16 mouse cellular contexts compared by ENCODE assay signal in the genomic region with DNA sequence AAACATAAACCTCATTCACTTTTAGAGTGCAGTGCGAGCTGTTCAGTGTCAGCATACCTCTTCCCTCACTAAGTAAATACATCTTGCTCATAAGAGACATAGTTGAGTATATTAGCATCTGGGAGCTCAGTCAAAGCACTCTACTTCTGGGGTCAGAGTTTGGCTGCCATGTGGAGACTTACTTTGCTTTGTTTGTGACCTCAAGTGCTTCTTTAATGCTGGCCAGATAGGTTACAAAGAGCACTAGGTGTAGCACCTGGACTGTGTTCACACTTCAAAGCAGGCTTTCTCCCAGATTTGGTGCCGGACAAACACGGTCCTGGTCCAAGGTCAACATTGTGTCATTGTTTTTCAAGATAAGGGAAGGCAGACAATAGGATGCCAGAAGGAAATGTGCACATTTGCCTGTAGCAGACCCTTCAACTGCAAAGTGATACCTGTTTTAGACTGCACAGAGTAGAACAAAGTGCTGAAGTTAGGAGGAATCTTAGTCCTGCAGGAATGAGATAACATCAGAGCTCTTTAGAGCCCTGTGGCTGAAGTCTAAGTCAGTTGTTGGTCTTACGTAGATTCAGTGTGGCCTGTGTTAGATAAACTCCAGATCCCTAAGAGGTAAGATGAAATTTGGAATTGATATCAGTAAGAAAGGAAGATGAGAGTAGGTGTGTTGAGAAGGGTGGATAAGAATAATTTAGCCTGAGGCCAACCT. TPM values are rescaled to one million over a fixed set of nuclear protein-coding genes. Genes with fewer than 3 reads are reported as not detected.
A peak's percentile ranks its signal among the peaks of the same experiment; 100 is the strongest.
DNase-seq lines count a peak whose midpoint lies in the region; ATAC-seq and TF ChIP-seq lines count a peak whose summit lies in the region.
"Had no signal": no experiment of that assay in that cellular context is flagged by ENCODE, and none has a peak within 500 bp of the region (broad histone marks: within the 10 kb centered on the region; RNA-seq: fewer than 3 reads in every experiment).

No protein-coding gene starts in this region.

- H3K27ac ChIP-seq in heart, embryonic 14.5 days (replicated peaks in 1 of 2; ENCODE audit: control insufficient read depth in 1 of 2, insufficient read depth in 1 of 2, low read depth in 2 of 2, low read length in 2 of 2): peak overlapping the region; percentile 35 to 59; a peak in 2 of 4 replicates
- H3K27ac ChIP-seq in heart, embryonic 16.5 days (ENCODE audit: low read length): peak overlapping the region; percentile 35
- peak overlapping the region; percentile 51 for H3K27ac ChIP-seq in lung, embryonic 14.5 days (ENCODE audit: low read depth)
- peak overlapping the region; percentile 41 for H3K27ac ChIP-seq in stomach, embryonic 16.5 days (ENCODE audit: low read length)
- H3K27ac ChIP-seq: embryonic facial prominence, embryonic 13.5 days; limb, embryonic 15.5 days had no signal

- no peak for TF ChIP-seq CTCF in lung, embryonic 14.5 days (IDR thresholded peaks at IDR 0.05; ENCODE audit: low read depth)

- DNase-seq in heart, postnatal 25 days (ENCODE audit: low spot score): no peak
- no peak for DNase-seq in lung, embryonic 14.5 days
- no peak for DNase-seq in c-Kit-positive CD71-positive TER-119-positive erythroid progenitor cells, embryonic 14.5 days (ENCODE audit: low spot score)
- DNase-seq in kidney, postnatal 36 days: no peak
- no peak for DNase-seq in left cerebral cortex, postnatal 36 days (ENCODE audit: low spot score in 2 of 2)
- DNase-seq: adrenal gland, postnatal 36 days; cerebellum, adult 9-11 months; forebrain, postnatal 0 days; kidney, adult 9 months; thymus, postnatal 14 days had no signal

- no peak overlapping the region for H3K4me3 ChIP-seq in heart, embryonic 14.5 days (ENCODE audit: control insufficient read depth in 1 of 2, insufficient read depth in 1 of 2, low read depth in 1 of 2, low read length in 2 of 2)
- H3K4me3 ChIP-seq in heart, embryonic 16.5 days (ENCODE audit: low read length): no peak overlapping the region
- H3K4me3 ChIP-seq in lung, embryonic 14.5 days (ENCODE audit: low read depth, low read length): no peak overlapping the region
- no peak overlapping the region for H3K4me3 ChIP-seq in stomach, embryonic 16.5 days (replicated peaks; ENCODE audit: low read length)
- H3K4me3 ChIP-seq: embryonic facial prominence, embryonic 13.5 days; limb, embryonic 15.5 days had no signal

- peaks cover 11 to 31% of the 10 kb centered on the region in 2 experiments for H3K4me1 ChIP-seq in heart, embryonic 14.5 days (ENCODE audit: control insufficient read depth in 2 of 2, insufficient read depth in 2 of 2, low read length in 2 of 2)
- H3K4me1 ChIP-seq in heart, embryonic 16.5 days (ENCODE audit: control insufficient read depth, insufficient read depth, low read length): peaks cover 26% of the 10 kb centered on the region
- peaks cover 10% of the 10 kb centered on the region; the same call in 1 of the 2 replicates for H3K4me1 ChIP-seq in lung, embryonic 14.5 days (ENCODE audit: insufficient read depth)
- H3K4me1 ChIP-seq in stomach, embryonic 16.5 days (ENCODE audit: control insufficient read depth, insufficient read depth, low read length): peaks cover 27% of the 10 kb centered on the region

- ATAC-seq in heart, embryonic 14.5 days (ENCODE audit: insufficient number of reproducible peaks, insufficient read depth, low FRiP score, low read depth): no peak
- ATAC-seq in heart, embryonic 16.5 days (replicated peaks; ENCODE audit: extremely low read depth, insufficient read depth, low FRiP score): 0 out of 2 replicates have a peak, but pooled peaks have one; percentile 12
- peak; percentile 59 for ATAC-seq in lung, embryonic 14.5 days (ENCODE audit: insufficient read depth)
- peak; percentile 76; the same call in 1 of the 2 replicates for ATAC-seq in stomach, embryonic 16.5 days (ENCODE audit: insufficient read depth, low FRiP score)
- ATAC-seq: CD4-positive, CD25-positive, alpha-beta regulatory T cell, adult 4 months; forebrain, postnatal 0 days had no signal

- intact Hi-C loops in heart, postnatal 25 days (cut with DNase I): no loop called here
- intact Hi-C loops in left cerebral cortex, postnatal 36 days (cut with DNase I): no loop called here

- no peaks in the 10 kb centered on the region for H3K9me3 ChIP-seq in heart, embryonic 14.5 days (ENCODE audit: control insufficient read depth, low read length)
- no peaks in the 10 kb centered on the region for H3K9me3 ChIP-seq in heart, embryonic 16.5 days (replicated peaks; ENCODE audit: control insufficient read depth, low read length)
- H3K9me3 ChIP-seq in lung, embryonic 14.5 days (ENCODE audit: low read depth, low read length): no peaks in the 10 kb centered on the region
- H3K9me3 ChIP-seq in stomach, embryonic 16.5 days (replicated peaks; ENCODE audit: control insufficient read depth, low read length): no peaks in the 10 kb centered on the region
- H3K9me3 ChIP-seq: embryonic facial prominence, embryonic 13.5 days; limb, embryonic 15.5 days had no signal

- H3K4me2 ChIP-seq in heart, embryonic 14.5 days (ENCODE audit: low read length): no peak overlapping the region
- no peak overlapping the region for H3K4me2 ChIP-seq in heart, embryonic 16.5 days (ENCODE audit: low read depth, low read length)
- no peak overlapping the region for H3K4me2 ChIP-seq in lung, embryonic 14.5 days
- H3K4me2 ChIP-seq in stomach, embryonic 16.5 days (ENCODE audit: low read depth, low read length): no peak overlapping the region
- H3K4me2 ChIP-seq: embryonic facial prominence, embryonic 13.5 days; limb, embryonic 15.5 days had no signal

- no peaks in the 10 kb centered on the region for H3K36me3 ChIP-seq in heart, embryonic 14.5 days (ENCODE audit: control insufficient read depth, insufficient read depth, low read length)
- H3K36me3 ChIP-seq in heart, embryonic 16.5 days (ENCODE audit: control insufficient read depth, insufficient read depth): no peaks in the 10 kb centered on the region
- H3K36me3 ChIP-seq in lung, embryonic 14.5 days (ENCODE audit: insufficient read depth): no peaks in the 10 kb centered on the region
- H3K36me3 ChIP-seq in stomach, embryonic 16.5 days (ENCODE audit: control insufficient read depth, insufficient read depth, low read length): no peaks in the 10 kb centered on the region
- H3K36me3 ChIP-seq: embryonic facial prominence, embryonic 13.5 days; limb, embryonic 15.5 days had no signal

- no peaks in the 10 kb centered on the region for H3K27me3 ChIP-seq in heart, embryonic 14.5 days (ENCODE audit: control insufficient read depth, insufficient read depth, low read length)
- no peaks in the 10 kb centered on the region for H3K27me3 ChIP-seq in heart, embryonic 16.5 days (ENCODE audit: control insufficient read depth, insufficient read depth, low read length)
- no peaks in the 10 kb centered on the region for H3K27me3 ChIP-seq in lung, embryonic 14.5 days (ENCODE audit: insufficient read depth, low read length)
- no peaks in the 10 kb centered on the region for H3K27me3 ChIP-seq in stomach, embryonic 16.5 days (ENCODE audit: control insufficient read depth, insufficient read depth, low read length)
- H3K27me3 ChIP-seq: embryonic facial prominence, embryonic 13.5 days; limb, embryonic 15.5 days had no signal

- no peak overlapping the region for H3K9ac ChIP-seq in heart, embryonic 14.5 days (ENCODE audit: low read length)
- no peak overlapping the region for H3K9ac ChIP-seq in heart, embryonic 16.5 days (ENCODE audit: low read length)
- H3K9ac ChIP-seq in lung, embryonic 14.5 days: no peak overlapping the region
- no peak overlapping the region for H3K9ac ChIP-seq in stomach, embryonic 16.5 days (ENCODE audit: low read length)
- H3K9ac ChIP-seq: embryonic facial prominence, embryonic 13.5 days; forebrain, postnatal 0 days; limb, embryonic 15.5 days had no signal

- WGBS in heart, embryonic 14.5 days: 34% methylated on average over 4 of the region's 4 CpGs
- 40% methylated on average over 4 of the region's 4 CpGs for WGBS in heart, embryonic 16.5 days
- 48% methylated on average over 4 of the region's 4 CpGs for WGBS in lung, embryonic 14.5 days
- WGBS in stomach, embryonic 16.5 days: 47% methylated on average over 4 of the region's 4 CpGs

RNA-seq across cellular contexts. Expression of a gene that starts 22.7 kb away (rescaled TPM):
- polyA plus RNA-seq in heart, embryonic 14.5 days (2014; fragmentation: Nextera tagmentation; extraction: Ambion mirVana): 17.6 and 18.1 TPM in 2 replicates
- total RNA-seq in heart, postnatal 25 days (2021): 10 to 100 TPM; 42.8 to 47.2 TPM
- 20.9 and 21.3 TPM in 2 replicates for polyA plus RNA-seq in heart, embryonic 16.5 days (2015; fragmentation: Nextera tagmentation; extraction: Ambion mirVana)
- 17.1 and 18.2 TPM in 2 replicates for polyA plus RNA-seq in lung, embryonic 14.5 days (2014; fragmentation: Nextera tagmentation; extraction: Ambion mirVana)
- 16.6 and 18.8 TPM in 2 replicates for polyA plus RNA-seq in stomach, embryonic 16.5 days (2015; fragmentation: Nextera tagmentation; extraction: Ambion mirVana)
- 10 to 100 TPM; 34.5 to 38.2 TPM for total RNA-seq in left cerebral cortex, postnatal 36 days (2021)

RNA-seq across cellular contexts. Expression of a gene that starts 22.8 kb away (rescaled TPM):
- polyA plus RNA-seq in heart, embryonic 14.5 days (2014; fragmentation: Nextera tagmentation; extraction: Ambion mirVana): 26.6 and 29.0 TPM in 2 replicates
- total RNA-seq in heart, postnatal 25 days (2021): 10 to 100 TPM; 47.2 to 47.9 TPM
- 25.1 and 27.9 TPM in 2 replicates for polyA plus RNA-seq in heart, embryonic 16.5 days (2015; fragmentation: Nextera tagmentation; extraction: Ambion mirVana)
- 26.6 and 34.6 TPM in 2 replicates for polyA plus RNA-seq in lung, embryonic 14.5 days (2014; fragmentation: Nextera tagmentation; extraction: Ambion mirVana)
- 25.8 and 31.0 TPM in 2 replicates for polyA plus RNA-seq in stomach, embryonic 16.5 days (2015; fragmentation: Nextera tagmentation; extraction: Ambion mirVana)
- total RNA-seq in left cerebral cortex, postnatal 36 days (2021): 10 to 100 TPM; 22.0 to 26.4 TPM

RNA-seq across cellular contexts. Expression of a gene that starts 51.0 kb away (rescaled TPM):
- polyA plus RNA-seq in heart, embryonic 14.5 days (2014; fragmentation: Nextera tagmentation; extraction: Ambion mirVana): 11.0 and 11.3 TPM in 2 replicates
- total RNA-seq in heart, postnatal 25 days (2021): 1 to 10 TPM; 5.6 to 6.0 TPM
- 11.1 and 13.3 TPM in 2 replicates for polyA plus RNA-seq in heart, embryonic 16.5 days (2015; fragmentation: Nextera tagmentation; extraction: Ambion mirVana)
- 20.6 and 21.0 TPM in 2 replicates for polyA plus RNA-seq in lung, embryonic 14.5 days (2014; fragmentation: Nextera tagmentation; extraction: Ambion mirVana)
- 18.8 and 18.9 TPM in 2 replicates for polyA plus RNA-seq in stomach, embryonic 16.5 days (2015; fragmentation: Nextera tagmentation; extraction: Ambion mirVana)
- 10 to 100 TPM; 22.7 to 28.3 TPM for total RNA-seq in left cerebral cortex, postnatal 36 days (2021)
